Mouse (Mus musculus): ENCODE results near the gene Klk1b16.
"Not testable (repeated sequence)": the region's sequence is repeated elsewhere in the genome, so short reads cannot be mapped to it uniquely, and the experiment has no call there.

- TF ChIP-seq POLR2A (IDR thresholded peaks at IDR 0.05; ENCODE audit: low read depth, low read length); CTCF (IDR thresholded peaks at IDR 0.05; ENCODE audit: borderline replicate concordance, insufficient read depth, low read length): not testable (repeated sequence)
These were observed 49.9 kb downstream of the Klk1b16 start for GRCm38 (mm10) chr7:44186516-44186915.
